Comparison of ENCODE assay signal across 17 mouse cellular contexts in genomic region chr3:101939152-101939551, GRCm38 (mm10). TPM values are rescaled to one million over a fixed set of nuclear protein-coding genes. Genes with fewer than 3 reads are reported as not detected.
DNase-seq lines count a peak whose midpoint lies in the region; ATAC-seq and TF ChIP-seq lines count a peak whose summit lies in the region.
"Had no signal": no experiment of that assay in that cellular context is flagged by ENCODE, and none has a peak within 500 bp of the region (broad histone marks: within the 10 kb centered on the region; RNA-seq: fewer than 3 reads in every experiment).

No protein-coding gene starts in this region.

- TF ChIP-seq CTCF in CH12.LX (conservative IDR thresholded peaks at IDR 0.05 in 1 of 2, IDR thresholded peaks at IDR 0.05 in 1 of 2; ENCODE audit: low read depth in 2 of 2, low read length in 2 of 2): no peak

- ATAC-seq in megakaryocyte, adult 5-6 weeks (ENCODE audit: poor library complexity, severe bottlenecking): peak; percentile 91
- ATAC-seq in forebrain, embryonic 15.5 days (replicated peaks): no peak
- ATAC-seq: activated CD4-positive, CD25-positive, alpha-beta regulatory T cell, adult 4 months had no signal

- peaks cover 5% of the 10 kb centered on the region for H3K9me3 ChIP-seq in CH12.LX (replicated peaks; ENCODE audit: low read length)
- H3K9me3 ChIP-seq in embryonic facial prominence, embryonic 10.5 days: no peaks in the 10 kb centered on the region
- no peaks in the 10 kb centered on the region for H3K9me3 ChIP-seq in forebrain, embryonic 15.5 days
- H3K9me3 ChIP-seq: kidney, embryonic 15.5 days; lung, embryonic 15.5 days; neural tube, embryonic 12.5 days had no signal

- no peaks in the 10 kb centered on the region for H3K79me2 ChIP-seq in CH12.LX (replicated peaks; ENCODE audit: control insufficient read depth, extremely low read depth, insufficient read depth, poor library complexity, severe bottlenecking)

- H3K27ac ChIP-seq in CH12.LX (ENCODE audit: insufficient read depth, low read depth): no peak overlapping the region
- no peak overlapping the region for H3K27ac ChIP-seq in embryonic facial prominence, embryonic 10.5 days (replicated peaks)
- no peak overlapping the region for H3K27ac ChIP-seq in forebrain, embryonic 15.5 days (replicated peaks)
- H3K27ac ChIP-seq: hindbrain, embryonic 14.5 days; kidney, embryonic 15.5 days; lung, embryonic 15.5 days; neural tube, embryonic 12.5 days had no signal

- TF ChIP-seq EP300 in CH12.LX (IDR thresholded peaks at IDR 0.05; ENCODE audit: low read length): no peak

- TF ChIP-seq RAD21 in CH12.LX (IDR thresholded peaks at IDR 0.05; ENCODE audit: low read depth, low read length): no peak

- no peak overlapping the region for H3K4me3 ChIP-seq in CH12.LX (replicated peaks in 1 of 3; ENCODE audit: low read depth in 2 of 3, low read length in 2 of 3, poor library complexity in 1 of 3)
- no peak overlapping the region for H3K4me3 ChIP-seq in embryonic facial prominence, embryonic 10.5 days
- H3K4me3 ChIP-seq in forebrain, embryonic 15.5 days: no peak overlapping the region
- H3K4me3 ChIP-seq: erythroblast, embryonic 14.5 days; kidney, embryonic 15.5 days; lung, embryonic 15.5 days; neural tube, embryonic 12.5 days had no signal

- peaks cover 0 to 7% of the 10 kb centered on the region in 2 experiments; a peak in 3 of 4 replicates for H3K4me1 ChIP-seq in CH12.LX (ENCODE audit: control insufficient read depth in 1 of 2, insufficient read depth in 2 of 2)
- H3K4me1 ChIP-seq in embryonic facial prominence, embryonic 10.5 days: no peaks in the 10 kb centered on the region
- H3K4me1 ChIP-seq in forebrain, embryonic 15.5 days: 0 out of 2 replicates have a peak, but pooled peaks cover 3% of the 10 kb centered on the region
- H3K4me1 ChIP-seq: kidney, embryonic 15.5 days; neural tube, embryonic 12.5 days had no signal

- no peaks in the 10 kb centered on the region for H3K27me3 ChIP-seq in CH12.LX (replicated peaks)
- H3K27me3 ChIP-seq in embryonic facial prominence, embryonic 10.5 days (replicated peaks; ENCODE audit: low read depth, poor library complexity, severe bottlenecking): no peaks in the 10 kb centered on the region
- no peaks in the 10 kb centered on the region for H3K27me3 ChIP-seq in forebrain, embryonic 15.5 days
- H3K27me3 ChIP-seq: kidney, embryonic 15.5 days; lung, embryonic 15.5 days had no signal

- no peak overlapping the region for H3K4me2 ChIP-seq in CH12.LX (ENCODE audit: insufficient read depth, low read depth, poor library complexity, severe bottlenecking)
- no peak overlapping the region for H3K4me2 ChIP-seq in forebrain, embryonic 15.5 days (replicated peaks)
- H3K4me2 ChIP-seq: hindbrain, embryonic 14.5 days; kidney, embryonic 15.5 days; lung, embryonic 15.5 days; neural tube, embryonic 12.5 days had no signal

- peak; percentile 39 for DNase-seq in CH12.LX (ENCODE audit: extremely low read depth)
- DNase-seq in embryonic facial prominence, embryonic 10.5 days (ENCODE audit: low spot score): peak; percentile 18
- DNase-seq in large intestine, adult 2 months (ENCODE audit: low read depth, low spot score): peak; percentile 48
- DNase-seq in frontal cortex, postnatal 10 days (ENCODE audit: low spot score in 2 of 2): no peak
- DNase-seq in embryo, embryonic 10.5 days (ENCODE audit: low spot score): no peak
- DNase-seq: cerebellum, adult 11-12 months; heart, adult 11 months; midbrain, embryonic 14.5 days; retina, postnatal 1 day had no signal

- dilution Hi-C loops in CH12.LX (cut with MboI; ENCODE audit: extremely low pct_ligation_motif_present, extremely low pct_unique_long_range_greater_than_20kb, low sequenced_read_pairs): no loop called here

- no peaks in the 10 kb centered on the region for H3K36me3 ChIP-seq in CH12.LX (replicated peaks in 1 of 2; ENCODE audit: control insufficient read depth in 1 of 2, insufficient read depth in 1 of 2, low read length in 1 of 2)
- no peaks in the 10 kb centered on the region for H3K36me3 ChIP-seq in embryonic facial prominence, embryonic 10.5 days (replicated peaks)
- H3K36me3 ChIP-seq in forebrain, embryonic 15.5 days: no peaks in the 10 kb centered on the region
- H3K36me3 ChIP-seq: kidney, embryonic 15.5 days; lung, embryonic 15.5 days; neural tube, embryonic 12.5 days had no signal

- 63% methylated on average over 7 of the region's 7 CpGs for WGBS in embryonic facial prominence, embryonic 10.5 days
- WGBS in large intestine, adult 2 months: 23% methylated on average over 7 of the region's 7 CpGs
- 80% methylated on average over 7 of the region's 7 CpGs for WGBS in forebrain, embryonic 15.5 days

- no peak overlapping the region for H3K9ac ChIP-seq in CH12.LX (ENCODE audit: insufficient read depth, low read depth)
- no peak overlapping the region for H3K9ac ChIP-seq in forebrain, embryonic 15.5 days (replicated peaks)
- H3K9ac ChIP-seq: hindbrain, embryonic 14.5 days; kidney, embryonic 15.5 days; lung, embryonic 15.5 days; neural tube, embryonic 12.5 days had no signal

- TF ChIP-seq POLR2A in CH12.LX (IDR thresholded peaks at IDR 0.05; ENCODE audit: low read depth, low read length): peak; percentile 48; the same call in 1 of the 2 replicates

- in situ Hi-C loops in CH12.LX (cut with MboI; ENCODE audit: low pct_ligation_motif_present, low pct_unique_long_range_greater_than_20kb, low sequenced_read_pairs): no loop called here

TF ChIP-seq in CH12.LX, 34 proteins besides CTCF, POLR2A, EP300 and RAD21:
- no peak for TF ChIP-seq SIN3A (IDR thresholded peaks at IDR 0.05; ENCODE audit: low read length)
- TF ChIP-seq NRF1 (IDR thresholded peaks at IDR 0.05; ENCODE audit: low read depth, low read length): peak; percentile 56
- TF ChIP-seq MAFK (IDR thresholded peaks at IDR 0.05; ENCODE audit: insufficient replicate concordance, low read length): no peak
- no peak for TF ChIP-seq CHD2 (IDR thresholded peaks at IDR 0.05; ENCODE audit: low read length)
- no peak for TF ChIP-seq HCFC1 (IDR thresholded peaks at IDR 0.05; ENCODE audit: low read depth, low read length)
- TF ChIP-seq JUND (conservative IDR thresholded peaks at IDR 0.05; ENCODE audit: low read depth, low read length): no peak
- no peak for TF ChIP-seq UBTF (IDR thresholded peaks at IDR 0.05; ENCODE audit: low read depth, low read length)
- TF ChIP-seq KAT2A (IDR thresholded peaks at IDR 0.05; ENCODE audit: insufficient replicate concordance, low read length): no peak
- no peak for TF ChIP-seq MAX (IDR thresholded peaks at IDR 0.05; ENCODE audit: low read length)
- 0 out of 2 replicates have a peak, but pooled peaks have one; percentile 2 for TF ChIP-seq MEF2A (IDR thresholded peaks at IDR 0.05; ENCODE audit: borderline replicate concordance, low read depth, low read length)
- 0 out of 2 replicates have a peak, but pooled peaks have one; percentile 35 for TF ChIP-seq TBP (conservative IDR thresholded peaks at IDR 0.05; ENCODE audit: low read depth, low read length)
- no peak for TF ChIP-seq BHLHE40 (IDR thresholded peaks at IDR 0.05; ENCODE audit: low read depth, low read length)
- TF ChIP-seq ELF1 (IDR thresholded peaks at IDR 0.05; ENCODE audit: low read depth, low read length): peak; percentile 66
- TF ChIP-seq E2F4 (IDR thresholded peaks at IDR 0.05; ENCODE audit: insufficient replicate concordance, low read depth, low read length): no peak
- TF ChIP-seq ZKSCAN1 (IDR thresholded peaks at IDR 0.05; ENCODE audit: borderline replicate concordance, low read depth, low read length): no peak
- peak; percentile 29; the same call in 1 of the 2 replicates for TF ChIP-seq TCF12 (IDR thresholded peaks at IDR 0.05; ENCODE audit: low read depth, low read length)
- no peak for TF ChIP-seq ZC3H11A (IDR thresholded peaks at IDR 0.05; ENCODE audit: low read depth, low read length)
- no peak for TF ChIP-seq POLR2AphosphoS2 (IDR thresholded peaks at IDR 0.05; ENCODE audit: low read depth, low read length)
- no peak for TF ChIP-seq MXI1 (IDR thresholded peaks at IDR 0.05; ENCODE audit: low read depth, low read length)
- TF ChIP-seq JUN (IDR thresholded peaks at IDR 0.05; ENCODE audit: insufficient read depth, low read depth, low read length): no peak
- no peak for TF ChIP-seq SMC3 (IDR thresholded peaks at IDR 0.05; ENCODE audit: low read depth, low read length)
- TF ChIP-seq IRF4 (IDR thresholded peaks at IDR 0.05; ENCODE audit: low read depth, low read length): peak; percentile 24; the same call in 1 of the 2 replicates
- no peak for TF ChIP-seq PAX5 (IDR thresholded peaks at IDR 0.05; ENCODE audit: low read length)
- no peak for TF ChIP-seq GABPA (IDR thresholded peaks at IDR 0.05; ENCODE audit: insufficient replicate concordance, low read depth, low read length)
- no peak for TF ChIP-seq NELFE (IDR thresholded peaks at IDR 0.05; ENCODE audit: low read depth, low read length)
- TF ChIP-seq MAZ (IDR thresholded peaks at IDR 0.05; ENCODE audit: low read depth, low read length): no peak
- TF ChIP-seq ZMIZ1 (IDR thresholded peaks at IDR 0.05; ENCODE audit: low read depth, low read length): no peak
- peak; percentile 94; the same call in 1 of the 2 replicates for TF ChIP-seq CHD1 (IDR thresholded peaks at IDR 0.05; ENCODE audit: low read depth, low read length)
- TF ChIP-seq ETS1 (conservative IDR thresholded peaks at IDR 0.05; ENCODE audit: low read depth, low read length): no peak
- TF ChIP-seq MYC (IDR thresholded peaks at IDR 0.05; ENCODE audit: low read depth, low read length): no peak

RNA-seq across cellular contexts. Expression of gene Slc22a15, which starts 14.9 kb away (rescaled TPM):
- total RNA-seq in CH12.LX (2012; rRNA removed) (3.4 and 4.5 TPM in 2 replicates), CH12.LX (2014; rRNA removed) (1.6 and 1.8 TPM in 2 replicates)
- polyA plus RNA-seq in CH12.LX (2012; ENCODE audit: insufficient read length, low read depth): 7.4 and 7.6 TPM in 2 replicates
- polyA plus RNA-seq in embryonic facial prominence, embryonic 10.5 days (2016; fragmentation: Nextera tagmentation; extraction: Ambion mirVana): 3.4 and 4.6 TPM in 2 replicates
- polyA plus RNA-seq in large intestine, adult 2 months (2012; rRNA removed): 3.6 and 4.2 TPM in 2 replicates
- total RNA-seq in megakaryocyte, adult 5-6 weeks (2015): 33.2 and 36.1 TPM in 2 replicates
- 17.2 and 22.8 TPM in 2 replicates for total RNA-seq in megakaryocyte, adult 5-6 weeks (2017)
- 4.5 and 5.3 TPM in 2 replicates for polyA plus RNA-seq in forebrain, embryonic 15.5 days (2015; fragmentation: Nextera tagmentation; extraction: Ambion mirVana)
- polyA plus RNA-seq: erythroblast, embryonic 14.5 days had no signal

Comparison
In these comparisons a context has a peak if more than half of its experiments do, and no peak if none do; other contexts are left out.
1. DNase-seq: peak in CH12.LX (single experiment), embryonic facial prominence, embryonic 10.5 days (single experiment) and large intestine, adult 2 months (single experiment); none in frontal cortex, postnatal 10 days (0 of 2) and embryo, embryonic 10.5 days (single experiment).